Mouse (Mus musculus) embryo, embryonic 10 days (tissue): ENCODE measurements around the gene Gm20716.

Experiments
- DNase-seq: peaks from one replicate; pipeline ENCODE4 v3.0.0-alpha.2; 2015; ENCODE audit warnings: low spot score

The Gm20716 gene

GRCm38 (mm10) chr2:168229116-168230025 is 793 bp downstream of the Gm20716 start:
- no peak for DNase-seq

GRCm38 (mm10) chr2:168223326-168223725 is 6.8 kb downstream of the Gm20716 start:
- no peak for DNase-seq

- no peak for DNase-seq
These were observed 16.3 kb downstream of the Gm20716 start for GRCm38 (mm10) chr2:168213788-168214397.

GRCm38 (mm10) chr2:168207883-168208282 is 22.3 kb downstream of the Gm20716 start:
- DNase-seq = no peak

GRCm38 (mm10) chr2:168206725-168207644 is 23.2 kb downstream of the Gm20716 start, which contains the start of gene Adnp:
Gene Adnp, minus strand, starts transcription at chr2:168207112.
- DNase-seq = peak; percentile 98

- DNase-seq = no peak
These were observed 24.2 kb downstream of the Gm20716 start for GRCm38 (mm10) chr2:168205681-168206631.

GRCm38 (mm10) chr2:168205265-168205664 is 24.9 kb downstream of the Gm20716 start:
- DNase-seq = peak; percentile 96

- no peak for DNase-seq
These were observed 25.6 kb downstream of the Gm20716 start for GRCm38 (mm10) chr2:168204476-168204999.

- DNase-seq = no peak
These were observed 30.0 kb downstream of the Gm20716 start for GRCm38 (mm10) chr2:168200014-168200691.

GRCm38 (mm10) chr2:168199476-168199875 is 30.7 kb downstream of the Gm20716 start:
- DNase-seq = no peak

- DNase-seq = no peak
These were observed 31.7 kb downstream of the Gm20716 start for GRCm38 (mm10) chr2:168198421-168198820.

- no peak for DNase-seq
These were observed 34.4 kb downstream of the Gm20716 start for GRCm38 (mm10) chr2:168195721-168196120.

- no peak for DNase-seq
These were observed 36.5 kb downstream of the Gm20716 start for GRCm38 (mm10) chr2:168193685-168194084.

- DNase-seq = no peak
These were observed 38.3 kb downstream of the Gm20716 start for GRCm38 (mm10) chr2:168191856-168192255.

GRCm38 (mm10) chr2:168175946-168176345 is 54.2 kb downstream of the Gm20716 start:
- DNase-seq = no peak

GRCm38 (mm10) chr2:168170167-168170685 is 59.9 kb downstream of the Gm20716 start:
- DNase-seq = peak; percentile 64

- no peak for DNase-seq
These were observed 60.4 kb downstream of the Gm20716 start for GRCm38 (mm10) chr2:168169800-168170113.

GRCm38 (mm10) chr2:168168892-168169799 is 61.0 kb downstream of the Gm20716 start:
- peak; percentile 87 for DNase-seq

- no peak for DNase-seq
These were observed 62.4 kb downstream of the Gm20716 start for GRCm38 (mm10) chr2:168167781-168168180.
